Mouse (Mus musculus): ENCODE measurements around the gene Akap1. TPM values are rescaled to one million over a fixed set of nuclear protein-coding genes. Genes with fewer than 3 reads are reported as not detected.

Akap1 gene
- polyA plus RNA-seq, 2 experiments = 14.9 to 31.4 TPM

- no peaks in the 10 kb centered on the region for H3K4me1 ChIP-seq (ENCODE audit: control insufficient read depth, insufficient read depth, low read length)
- WGBS = 70% methylated on average over 6 of the region's 6 CpGs
- H3K4me3 ChIP-seq (replicated peaks; ENCODE audit: low read length) = no peak overlapping the region
- no peak overlapping the region for H3K4me2 ChIP-seq (replicated peaks; ENCODE audit: low read depth, low read length, severe bottlenecking)
- ATAC-seq (ENCODE audit: low FRiP score, low read depth) (peak; percentile 51), DNase-seq (ENCODE audit: low spot score) (no peak)
- no peaks in the 10 kb centered on the region for H3K27me3 ChIP-seq (ENCODE audit: control insufficient read depth, insufficient read depth, low read length)
- H3K9me3 ChIP-seq (ENCODE audit: control insufficient read depth, low read length) = no peaks in the 10 kb centered on the region
- no peak overlapping the region for H3K9ac ChIP-seq (ENCODE audit: low read depth, low read length, severe bottlenecking)
- TF ChIP-seq POLR2A (IDR thresholded peaks at IDR 0.05; ENCODE audit: borderline replicate concordance, extremely low read depth, insufficient read depth, insufficient read length) = no peak
- H3K36me3 ChIP-seq (ENCODE audit: control insufficient read depth, insufficient read depth, low read length) = peaks cover 41% of the 10 kb centered on the region
- no peak overlapping the region for H3K27ac ChIP-seq (replicated peaks; ENCODE audit: low read depth, low read length)
These were observed 23.0 kb downstream of the Akap1 start for GRCm38 (mm10) chr11:88841406-88841805.

DNA sequence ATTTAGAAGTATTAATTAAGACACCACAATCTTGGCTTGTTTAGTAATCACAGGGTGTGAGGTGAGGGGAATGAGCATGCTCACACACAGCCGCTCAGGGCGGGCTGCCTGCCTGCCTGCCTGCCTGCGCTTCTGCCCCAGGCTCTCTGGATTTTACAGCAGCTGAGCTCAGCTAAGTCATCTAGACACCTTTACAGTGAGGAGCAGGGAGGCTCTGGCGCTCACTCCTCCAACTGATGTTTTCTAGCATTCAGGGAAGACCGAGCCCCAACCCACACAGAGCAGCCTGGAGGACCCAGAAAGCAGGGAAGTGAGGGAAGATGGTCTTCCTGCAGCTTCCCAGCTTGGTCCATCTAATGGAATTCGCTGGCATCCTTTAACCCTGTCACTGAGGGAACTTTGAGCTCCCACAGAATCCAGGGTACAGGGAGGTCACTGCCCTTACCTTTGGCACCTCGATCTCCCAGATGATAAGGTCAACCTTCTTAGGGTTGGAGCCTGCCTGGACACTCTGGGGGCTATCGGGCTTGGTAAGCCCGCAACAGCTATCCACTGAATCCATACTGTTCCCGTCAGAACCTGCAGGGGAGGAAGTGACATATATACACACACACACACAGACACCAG, 23.5 kb downstream of the Akap1 start:
- H3K27me3 ChIP-seq (ENCODE audit: control insufficient read depth, insufficient read depth, low read length) = no peaks in the 10 kb centered on the region
- H3K9ac ChIP-seq (ENCODE audit: low read depth, low read length, severe bottlenecking) = no peak overlapping the region
- no peaks in the 10 kb centered on the region for H3K4me1 ChIP-seq (ENCODE audit: control insufficient read depth, insufficient read depth, low read length)
- ATAC-seq (ENCODE audit: low FRiP score, low read depth) (no peak), DNase-seq (ENCODE audit: low spot score) (no peak)
- H3K9me3 ChIP-seq (ENCODE audit: control insufficient read depth, low read length) = no peaks in the 10 kb centered on the region
- TF ChIP-seq POLR2A (IDR thresholded peaks at IDR 0.05; ENCODE audit: borderline replicate concordance, extremely low read depth, insufficient read depth, insufficient read length) = no peak
- H3K4me2 ChIP-seq (replicated peaks; ENCODE audit: low read depth, low read length, severe bottlenecking) = no peak overlapping the region
- H3K27ac ChIP-seq (replicated peaks; ENCODE audit: low read depth, low read length) = no peak overlapping the region
- peaks cover 46% of the 10 kb centered on the region for H3K36me3 ChIP-seq (ENCODE audit: control insufficient read depth, insufficient read depth, low read length)
- WGBS = 60% methylated on average over 10 of the region's 10 CpGs
- no peak overlapping the region for H3K4me3 ChIP-seq (replicated peaks; ENCODE audit: low read length)

GRCm38 (mm10) chr11:88840292-88840691, 24.1 kb downstream of the Akap1 start:
- peak overlapping the region; percentile 4; the same call in 1 of the 2 replicates for H3K9ac ChIP-seq (ENCODE audit: low read depth, low read length, severe bottlenecking)
- no peak overlapping the region for H3K4me2 ChIP-seq (replicated peaks; ENCODE audit: low read depth, low read length, severe bottlenecking)
- DNase-seq (ENCODE audit: low spot score) = no peak
- no peak overlapping the region for H3K27ac ChIP-seq (replicated peaks; ENCODE audit: low read depth, low read length)
- H3K4me3 ChIP-seq (replicated peaks; ENCODE audit: low read length) = no peak overlapping the region
- H3K27me3 ChIP-seq (ENCODE audit: control insufficient read depth, insufficient read depth, low read length) = no peaks in the 10 kb centered on the region
- H3K4me1 ChIP-seq (ENCODE audit: control insufficient read depth, insufficient read depth, low read length) = no peaks in the 10 kb centered on the region
- no peaks in the 10 kb centered on the region for H3K9me3 ChIP-seq (ENCODE audit: control insufficient read depth, low read length)
- WGBS = 42% methylated on average over 8 of the region's 8 CpGs
- no peak for ATAC-seq (ENCODE audit: low FRiP score, low read depth)
- peaks cover 43% of the 10 kb centered on the region for H3K36me3 ChIP-seq (ENCODE audit: control insufficient read depth, insufficient read depth, low read length)
- TF ChIP-seq POLR2A (IDR thresholded peaks at IDR 0.05; ENCODE audit: borderline replicate concordance, extremely low read depth, insufficient read depth, insufficient read length) = no peak

DNA sequence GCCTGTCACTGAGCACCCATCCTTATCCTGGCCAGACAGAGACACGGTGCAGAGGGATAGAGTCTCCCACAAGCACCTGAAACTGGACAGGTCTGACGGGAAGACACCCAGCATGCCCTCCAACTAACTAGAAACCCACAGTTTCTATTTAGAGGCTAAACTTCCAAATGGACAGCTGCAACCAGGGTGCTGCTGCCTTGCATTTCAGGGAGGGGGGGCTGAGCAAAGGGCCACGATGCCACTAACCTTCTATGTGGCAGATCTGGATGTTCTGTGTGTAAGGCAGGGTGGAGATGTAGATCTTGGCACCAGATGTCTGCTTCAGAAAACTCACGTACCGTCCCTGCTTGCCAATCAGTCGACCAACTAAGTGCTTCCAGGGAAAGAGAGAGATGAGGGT, 25.0 kb downstream of the Akap1 start:
- no peak overlapping the region for H3K9ac ChIP-seq (ENCODE audit: low read depth, low read length, severe bottlenecking)
- H3K36me3 ChIP-seq (ENCODE audit: control insufficient read depth, insufficient read depth, low read length) = peaks cover 39% of the 10 kb centered on the region
- ATAC-seq (ENCODE audit: low FRiP score, low read depth) (no peak), DNase-seq (ENCODE audit: low spot score) (no peak)
- H3K4me1 ChIP-seq (ENCODE audit: control insufficient read depth, insufficient read depth, low read length) = no peaks in the 10 kb centered on the region
- no peak overlapping the region for H3K4me3 ChIP-seq (replicated peaks; ENCODE audit: low read length)
- TF ChIP-seq POLR2A (IDR thresholded peaks at IDR 0.05; ENCODE audit: borderline replicate concordance, extremely low read depth, insufficient read depth, insufficient read length) = no peak
- no peaks in the 10 kb centered on the region for H3K27me3 ChIP-seq (ENCODE audit: control insufficient read depth, insufficient read depth, low read length)
- 85% methylated on average over 6 of the region's 6 CpGs for WGBS
- no peak overlapping the region for H3K4me2 ChIP-seq (replicated peaks; ENCODE audit: low read depth, low read length, severe bottlenecking)
- H3K9me3 ChIP-seq (ENCODE audit: control insufficient read depth, low read length) = no peaks in the 10 kb centered on the region
- no peak overlapping the region for H3K27ac ChIP-seq (replicated peaks; ENCODE audit: low read depth, low read length)

- H3K4me3 ChIP-seq (replicated peaks; ENCODE audit: low read length) = no peak overlapping the region
- H3K9me3 ChIP-seq (ENCODE audit: control insufficient read depth, low read length) = no peaks in the 10 kb centered on the region
- no peak overlapping the region for H3K9ac ChIP-seq (ENCODE audit: low read depth, low read length, severe bottlenecking)
- no peak overlapping the region for H3K27ac ChIP-seq (replicated peaks; ENCODE audit: low read depth, low read length)
- 92% methylated on average over 13 of the region's 13 CpGs for WGBS
- ATAC-seq (ENCODE audit: low FRiP score, low read depth) = no peak
- no peak for DNase-seq (ENCODE audit: low spot score)
- H3K4me1 ChIP-seq (ENCODE audit: control insufficient read depth, insufficient read depth, low read length) = no peaks in the 10 kb centered on the region
- H3K27me3 ChIP-seq (ENCODE audit: control insufficient read depth, insufficient read depth, low read length) = no peaks in the 10 kb centered on the region
- TF ChIP-seq POLR2A (IDR thresholded peaks at IDR 0.05; ENCODE audit: borderline replicate concordance, extremely low read depth, insufficient read depth, insufficient read length) = no peak
- H3K36me3 ChIP-seq (ENCODE audit: control insufficient read depth, insufficient read depth, low read length) = peaks cover 39% of the 10 kb centered on the region
- no peak overlapping the region for H3K4me2 ChIP-seq (replicated peaks; ENCODE audit: low read depth, low read length, severe bottlenecking)
These were observed 25.8 kb downstream of the Akap1 start for GRCm38 (mm10) chr11:88838630-88839029.
